Mouse (Mus musculus): ENCODE data around the gene Arhgef5.

GRCm38 (mm10) chr6:43338804-43339203 is 73.4 kb downstream of the Arhgef5 start:
- TF ChIP-seq CTCF (IDR thresholded peaks at IDR 0.05; ENCODE audit: insufficient read depth, low read length), result no peak
- TF ChIP-seq POLR2A (IDR thresholded peaks at IDR 0.05; ENCODE audit: borderline replicate concordance, extremely low read depth, low read depth, low read length), result no peak

All from lung, adult 2 months (tissue).